Mouse (Mus musculus) retina, postnatal 1 day (tissue): Measurements from ENCODE around the gene Pdxk.

Experiments used
- DNase-seq: peaks from one replicate; pipeline ENCODE4 v3.0.0-alpha.2; 2012

Gene Pdxk

GRCm38 (mm10) chr10:78458348-78459111, 6.2 kb downstream of the Pdxk start:
- peak; percentile 29 for DNase-seq

- DNase-seq, result peak; percentile 51
Observed at GRCm38 (mm10) chr10:78457495-78458347, 7.1 kb downstream of the Pdxk start.

GRCm38 (mm10) chr10:78456696-78457095, 8.1 kb downstream of the Pdxk start:
- DNase-seq, result no peak

- peak; percentile 63 for DNase-seq
Observed at GRCm38 (mm10) chr10:78452641-78453040, 12.1 kb downstream of the Pdxk start.

- no peak for DNase-seq
Observed at GRCm38 (mm10) chr10:78450761-78451160, 14.0 kb downstream of the Pdxk start.

- no peak for DNase-seq
Observed at GRCm38 (mm10) chr10:78447396-78447795, 17.4 kb downstream of the Pdxk start.

- DNase-seq, result no peak
Observed at GRCm38 (mm10) chr10:78446195-78446594, 18.6 kb downstream of the Pdxk start.

- no peak for DNase-seq
Observed at GRCm38 (mm10) chr10:78442292-78442691, 22.5 kb downstream of the Pdxk start.

- DNase-seq, result no peak
Observed at GRCm38 (mm10) chr10:78441606-78442005, 23.2 kb downstream of the Pdxk start.

GRCm38 (mm10) chr10:78440812-78441211, 24.0 kb downstream of the Pdxk start:
- DNase-seq, result peak; percentile 47

- DNase-seq, result no peak
Observed at GRCm38 (mm10) chr10:78439990-78440389, 24.8 kb downstream of the Pdxk start.

- DNase-seq, result peak; percentile 46
Observed at GRCm38 (mm10) chr10:78439550-78439949, 25.2 kb downstream of the Pdxk start.

GRCm38 (mm10) chr10:78438094-78438493, 26.7 kb downstream of the Pdxk start:
- DNase-seq, result peak; percentile 76

- no peak for DNase-seq
Observed at GRCm38 (mm10) chr10:78432853-78433252, 31.9 kb downstream of the Pdxk start.

GRCm38 (mm10) chr10:78429776-78430175, 35.0 kb downstream of the Pdxk start:
- no peak for DNase-seq

- DNase-seq, result no peak
Observed at GRCm38 (mm10) chr10:78429180-78429579, 35.6 kb downstream of the Pdxk start.

GRCm38 (mm10) chr10:78428070-78428469, 36.7 kb downstream of the Pdxk start:
- no peak for DNase-seq

- no peak for DNase-seq
Observed at GRCm38 (mm10) chr10:78426117-78426735, 38.5 kb downstream of the Pdxk start.

- DNase-seq, result peak; percentile 87
Observed at GRCm38 (mm10) chr10:78425181-78426041, 39.4 kb downstream of the Pdxk start, which contains the start of gene Cstb. TSS of gene Cstb (plus strand) at chr10:78425669.

GRCm38 (mm10) chr10:78422614-78423013, 42.2 kb downstream of the Pdxk start:
- DNase-seq, result no peak

- no peak for DNase-seq
Observed at GRCm38 (mm10) chr10:78420929-78421328, 43.8 kb downstream of the Pdxk start.

- no peak for DNase-seq
Observed at GRCm38 (mm10) chr10:78418791-78419190, 46.0 kb downstream of the Pdxk start.
